Mouse (Mus musculus): Measurements from ENCODE around the gene Gm11111. TPM values are rescaled to one million over a fixed set of nuclear protein-coding genes. Genes with fewer than 3 reads are reported as not detected.

The Gm11111 gene
- polyA plus RNA-seq (2014; fragmentation: Illumina TruSeq; extraction: RNeasy Lipid Tissue Mini Kit (QIAGEN cat#74804)): not detected

DNA sequence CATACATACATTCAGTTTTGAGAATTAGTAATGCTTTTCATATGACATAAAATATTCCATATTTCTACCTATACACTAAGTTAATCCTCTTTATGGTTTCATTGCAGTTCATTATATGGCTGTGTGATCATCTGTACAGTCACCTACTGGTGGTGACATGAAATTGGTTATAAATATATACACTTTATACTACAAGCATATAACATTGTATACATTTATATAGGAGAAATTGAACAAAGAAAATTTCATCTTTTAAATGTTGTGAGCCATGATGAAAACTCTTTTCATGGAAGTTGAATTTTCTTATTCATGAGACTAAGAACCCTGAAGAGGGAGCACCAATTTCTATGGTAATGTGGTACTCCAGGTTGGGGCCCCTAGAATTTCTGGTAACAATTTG lies at the start of gene Gm11111:
Gene Gm11111, plus strand, starts transcription at position 301 of the 400 bp plus-strand sequence.

Other genes with a start within 250 kb of the Gm11111 start
- 6.8 TPM for gene Cfap299, start 223.4 kb upstream of the Gm11111 start, polyA plus RNA-seq (2014; fragmentation: Illumina TruSeq; extraction: RNeasy Lipid Tissue Mini Kit (QIAGEN cat#74804))

All from ovary, adult 10 weeks (tissue).